Mouse (Mus musculus) Patski (cell line): Measurements from ENCODE around the gene Mmp8. TPM values are rescaled to one million over a fixed set of nuclear protein-coding genes. Genes with fewer than 3 reads are reported as not detected.

Source experiments
- ATAC-seq: fragments of 100-300 bp; one replicate; pipeline ENCODE4 v1.8.0; 2021
- CTCF ChIA-PET: fragments of 350-600 bp; sonication (Branson Sonifier 250); formaldehyde crosslinking; loops from one replicate; lab custom pipeline; 2022; ENCODE audit warnings: inconsistent platforms; lab: Charles Lee
- POLR2A ChIA-PET: fragments of 350-600 bp; sonication (Branson Sonifier 250); formaldehyde crosslinking; loops from one replicate; lab custom pipeline; 2022; ENCODE audit warnings: antibody characterized with exemption, inconsistent platforms; lab: Charles Lee
- DNase-seq: peaks from one replicate; pipeline ENCODE4 v3.0.0-alpha.2; 2011; ENCODE audit warnings: low read depth, low spot score
- H3K27me3 ChIP-seq: fragments of 371-371 bp; one replicate; pipeline ENCODE4 v1.5.1; 2021
- CTCF ChIP-seq: fragments of 100-300 bp; IDR thresholded peaks from one replicate; pipeline ENCODE4 v1.5.1; 2021
- in situ Hi-C: fragments of 300-500 bp; cut with MboI; formaldehyde crosslinking; loops from 3 replicates; pipeline ENCODE4 v1.11.1; 2018; ENCODE audit warnings: low pct_unique_long_range_greater_than_20kb, mixed read lengths
- polyA plus RNA-seq: library from polyadenylated mRNA; unstranded; gene quantifications from one replicate; pipeline ENCODE4 v1.2.3, GENCODE M21; 2021

Gene Mmp8
- polyA plus RNA-seq, 1 experiment from 2014 or later, result 0.12 TPM

GRCm38 (mm10) chr9:7593272-7593812, 35.1 kb downstream of the Mmp8 start:
- ChIA-PET CTCF (interaction anchor here (0.7 to 3.5 kb wide), 5 partner anchors 10 to 378 kb away, joined by 3 to 22 read pairs (median 13); no protein-coding TSS in a partner anchor), POLR2A (interaction anchor here (0.6 kb wide), 1 partner anchor 39 kb away, joined by 3 read pairs; no protein-coding TSS in a partner anchor)
- H3K27me3 ChIP-seq, result peaks cover 3% of the 10 kb centered on the region
- in situ Hi-C loops, result loop anchor here (10.0 kb wide), 1 partner anchor 379 kb away; no protein-coding TSS in a partner anchor
- no peak for TF ChIP-seq CTCF
- ATAC-seq (no peak), DNase-seq (no peak)

DNA sequence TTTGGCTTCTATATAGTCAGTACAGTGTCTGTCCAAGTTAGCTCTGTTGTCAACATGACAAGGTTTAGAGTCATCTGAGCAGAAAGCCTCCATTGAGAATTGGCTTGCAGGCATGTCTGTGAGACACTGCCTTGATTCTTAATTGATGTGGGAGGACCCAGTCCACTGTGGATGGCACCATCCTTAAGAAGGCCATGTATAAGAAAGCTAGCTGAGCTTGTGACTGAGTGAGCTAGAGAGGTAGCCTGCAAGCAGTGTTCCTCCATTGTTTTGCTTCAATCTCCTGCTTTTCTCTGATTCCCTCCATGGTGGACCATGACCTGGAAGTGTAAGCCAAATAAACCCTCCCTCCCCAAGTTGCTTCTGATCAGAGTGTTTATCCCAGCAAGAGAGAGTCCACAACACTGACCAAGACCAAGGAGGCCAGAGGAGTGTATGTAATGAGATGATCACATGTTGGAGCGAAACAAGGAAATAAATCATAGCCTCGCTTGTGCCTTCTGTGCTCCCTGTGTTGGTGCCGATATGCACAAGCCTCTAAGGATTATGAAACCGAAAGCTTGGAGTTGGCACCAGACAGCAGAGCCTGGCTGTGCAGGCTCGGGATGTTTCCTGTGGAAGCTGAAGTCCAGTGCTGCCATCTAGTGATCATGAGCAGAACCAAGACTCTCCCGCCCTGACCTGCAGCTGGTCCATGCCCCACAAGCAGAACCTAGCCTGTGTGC, 36.7 kb downstream of the Mmp8 start:
- ChIA-PET CTCF (interaction anchor here (1.1 to 3.5 kb wide), 20 partner anchors 9 to 384 kb away, joined by 3 to 22 read pairs (median 6); partner anchors contain the start of genes Mmp27 and Mmp8), POLR2A (interaction anchor here (0.7 kb wide), 1 partner anchor 377 kb away, joined by 3 read pairs; no protein-coding TSS in a partner anchor)
- DNase-seq (peak; percentile 44), ATAC-seq (peak; percentile 100)
- H3K27me3 ChIP-seq, result peaks cover 3% of the 10 kb centered on the region
- in situ Hi-C loops, result loop anchor here (10.0 kb wide), 1 partner anchor 380 kb away; no protein-coding TSS in a partner anchor
- peak; percentile 92 for TF ChIP-seq CTCF

GRCm38 (mm10) chr9:7602982-7603742, 44.9 kb downstream of the Mmp8 start:
- ChIA-PET POLR2A (interaction anchor here (0.7 kb wide), 1 partner anchor 124 kb away, joined by 10 read pairs; no protein-coding TSS in a partner anchor), CTCF (interaction anchor here (0.7 to 2.3 kb wide), 20 partner anchors 9 to 403 kb away, joined by 3 to 13 read pairs (median 4); partner anchors contain the start of gene Mmp20)
- DNase-seq, result no peak
- ATAC-seq, result peak; percentile 60
- no peaks in the 10 kb centered on the region for H3K27me3 ChIP-seq
- in situ Hi-C loops, result loop anchor here (10.0 to 25.0 kb wide), 4 partner anchors 112 to 609 kb away; no protein-coding TSS in a partner anchor
- TF ChIP-seq CTCF, result peak; percentile 96

DNA sequence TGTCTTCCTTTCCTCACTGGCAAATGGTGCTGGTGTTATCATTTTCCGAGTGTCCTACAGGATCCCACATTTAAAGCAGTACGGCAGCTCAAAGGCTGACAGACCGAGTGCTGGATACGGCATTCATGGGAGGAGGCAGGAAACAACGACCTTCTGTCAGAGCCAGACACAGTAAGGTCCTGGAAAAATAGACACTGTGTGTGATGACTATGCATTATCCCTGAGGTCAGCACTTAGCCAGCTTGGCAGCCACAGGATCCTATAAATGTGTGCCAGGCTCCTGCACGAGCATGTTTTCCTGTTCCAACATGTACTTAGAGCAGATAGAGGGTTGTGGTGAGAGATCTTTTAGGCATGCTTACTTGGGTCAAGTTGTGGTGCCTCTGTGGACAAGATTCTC, 45.7 kb downstream of the Mmp8 start:
- ATAC-seq (no peak), DNase-seq (no peak)
- POLR2A ChIA-PET, result interaction anchor here (0.7 kb wide), 1 partner anchor 123 kb away, joined by 10 read pairs; no protein-coding TSS in a partner anchor
- CTCF ChIA-PET, result interaction anchor here (0.6 to 2.3 kb wide), 18 partner anchors 9 to 396 kb away, joined by 3 to 13 read pairs (median 4); no protein-coding TSS in a partner anchor
- no peak for TF ChIP-seq CTCF
- in situ Hi-C loops, result loop anchor here (10.0 to 25.0 kb wide), 4 partner anchors 111 to 608 kb away; no protein-coding TSS in a partner anchor
- no peaks in the 10 kb centered on the region for H3K27me3 ChIP-seq

GRCm38 (mm10) chr9:7605638-7606037, 47.4 kb downstream of the Mmp8 start:
- in situ Hi-C loops, result loop anchor here (10.0 to 25.0 kb wide), 4 partner anchors 109 to 607 kb away; no protein-coding TSS in a partner anchor
- POLR2A ChIA-PET, result interaction anchor here (0.6 kb wide), 1 partner anchor 250 kb away, joined by 4 read pairs; no protein-coding TSS in a partner anchor
- ATAC-seq, result no peak
- TF ChIP-seq CTCF, result no peak
- no peak for DNase-seq
- H3K27me3 ChIP-seq, result no peaks in the 10 kb centered on the region
- CTCF ChIA-PET, result no interaction called here

Other genes starting within 250 kb of the Mmp8 start
- gene Mmp12, start 214.1 kb upstream of the Mmp8 start, polyA plus RNA-seq, result 3.3 TPM
- not detected for gene Mmp1b, start 170.4 kb upstream of the Mmp8 start, polyA plus RNA-seq
- 0.08 TPM for gene Mmp3, start 112.6 kb upstream of the Mmp8 start, polyA plus RNA-seq
- 0.72 TPM for gene Mmp10, start 56.1 kb upstream of the Mmp8 start, polyA plus RNA-seq
- gene Mmp27, start 12.9 kb downstream of the Mmp8 start, polyA plus RNA-seq, result 1.6 TPM
- gene Mmp20, start 69.8 kb downstream of the Mmp8 start, polyA plus RNA-seq, result not detected
- gene Mmp7, start 133.6 kb downstream of the Mmp8 start, polyA plus RNA-seq, result not detected
- gene Tmem123, start 205.6 kb downstream of the Mmp8 start, polyA plus RNA-seq, result 83.9 TPM